Mouse (Mus musculus): ENCODE results near the gene Slc29a2. TPM values are rescaled to one million over a fixed set of nuclear protein-coding genes. Genes with fewer than 3 reads are reported as not detected.

The Slc29a2 gene
- total and polyA plus RNA-seq, 2 experiments from 2014 or later, result 11.5 to 17.3 TPM

DNA sequence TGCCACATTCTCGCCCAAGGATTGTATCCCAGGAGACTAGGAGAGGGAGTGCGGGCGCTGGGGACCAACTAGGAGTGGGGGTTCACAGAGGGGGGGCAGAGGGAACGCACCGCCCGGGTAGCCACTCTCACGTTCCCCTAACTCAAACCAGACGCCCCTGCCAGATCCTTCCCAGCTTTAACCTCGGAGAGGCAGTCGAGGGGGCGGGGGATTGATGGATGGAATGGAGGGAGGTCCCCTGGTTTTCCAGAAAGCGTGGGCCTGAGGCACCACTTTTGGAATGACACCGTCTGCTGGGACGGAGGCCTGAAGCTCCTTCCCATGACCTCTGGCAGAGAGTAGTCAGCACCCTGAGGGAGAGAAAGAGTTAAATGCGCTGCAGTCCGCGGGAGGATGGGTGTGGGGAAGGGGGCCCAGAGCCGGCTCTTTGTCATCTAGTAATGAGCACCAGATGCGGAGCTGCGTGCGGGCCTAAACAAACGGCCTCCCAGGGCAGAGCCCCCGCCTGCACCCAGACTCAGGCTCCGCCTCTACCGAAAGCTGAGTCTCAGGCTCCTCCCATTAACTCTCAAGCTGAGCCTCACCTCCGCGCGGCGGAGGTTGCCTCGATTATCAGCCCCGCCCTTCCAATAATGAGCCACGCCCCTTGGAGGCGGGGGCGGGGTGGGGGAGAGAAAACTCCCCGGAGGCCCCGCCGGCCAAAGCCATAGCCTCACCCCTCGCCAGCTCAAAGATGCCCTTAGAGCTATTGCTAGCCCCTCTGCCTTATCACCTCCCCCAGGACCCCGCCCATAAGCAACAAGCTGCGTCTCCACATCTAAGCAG lies 48.1 kb downstream of the Slc29a2 start:
- Histone ChIP-seq H3K4me2 (ENCODE audit: low read depth, low read length) (peak overlapping the region; percentile 78), H3K27me3 (ENCODE audit: control insufficient read depth, insufficient read depth, low read length) (peaks cover 37% of the 10 kb centered on the region), H3K9me3 (replicated peaks; ENCODE audit: control insufficient read depth, low read length) (no peaks in the 10 kb centered on the region), H3K4me3 (ENCODE audit: low read depth, low read length) (peak overlapping the region; percentile 50), H3K27ac (ENCODE audit: low read depth) (peak overlapping the region; percentile 41; the same call in 1 of the 2 replicates), H3K4me1 (ENCODE audit: control insufficient read depth, insufficient read depth) (peaks cover 20% of the 10 kb centered on the region), H3K36me3 (replicated peaks; ENCODE audit: control insufficient read depth, insufficient read depth, low read length) (no peaks in the 10 kb centered on the region), H3K9ac (replicated peaks; ENCODE audit: low read depth, low read length) (peak overlapping the region; percentile 17; the same call in 1 of the 2 replicates)
- ATAC-seq (ENCODE audit: insufficient read depth, low read depth), result peak; percentile 69
- TF ChIP-seq EP300 (IDR thresholded peaks at IDR 0.05; ENCODE audit: low read depth) (no peak), CTCF (IDR thresholded peaks at IDR 0.05; ENCODE audit: low read depth) (no peak)
- 2% methylated on average over 40 of the region's 40 CpGs for WGBS
- peak; percentile 57 for DNase-seq (ENCODE audit: low spot score)

DNA sequence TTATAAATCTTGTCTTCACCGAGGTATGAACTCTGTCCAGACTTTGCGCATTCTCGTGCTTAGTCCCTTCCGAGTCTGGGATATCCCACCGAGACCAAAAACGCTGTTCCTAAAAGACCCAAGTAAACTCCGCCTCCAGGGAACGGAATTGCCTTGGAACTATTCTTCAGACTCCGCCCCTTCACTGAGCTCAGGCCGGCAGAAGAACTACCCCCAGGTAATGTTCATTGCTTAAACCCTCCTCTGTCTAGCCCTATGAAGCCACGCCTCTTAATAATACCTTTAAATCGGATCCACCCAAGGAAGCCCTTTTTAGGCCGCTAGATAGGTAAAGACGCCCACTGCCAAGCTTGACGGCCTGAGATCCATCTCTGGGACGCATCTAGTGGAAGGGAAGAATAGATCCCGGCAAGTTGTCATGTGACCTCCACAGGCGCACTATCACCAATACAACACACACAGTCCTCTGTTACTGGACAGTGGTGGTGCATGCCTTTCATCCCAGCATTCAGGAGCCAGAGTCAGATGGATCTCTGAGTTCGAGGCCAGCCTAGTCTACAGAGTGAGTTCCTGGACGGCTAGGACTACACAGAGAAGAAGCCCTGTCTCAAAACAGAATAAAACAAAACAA lies 48.8 kb downstream of the Slc29a2 start:
- peak overlapping the region; percentile 17; the same call in 1 of the 2 replicates for H3K9ac ChIP-seq (replicated peaks; ENCODE audit: low read depth, low read length)
- H3K27me3 ChIP-seq (ENCODE audit: control insufficient read depth, insufficient read depth, low read length), result peaks cover 33% of the 10 kb centered on the region
- H3K4me2 ChIP-seq (ENCODE audit: low read depth, low read length), result peak overlapping the region; percentile 78
- H3K36me3 ChIP-seq (replicated peaks; ENCODE audit: control insufficient read depth, insufficient read depth, low read length), result no peaks in the 10 kb centered on the region
- WGBS, result 5% methylated on average over 20 of the region's 20 CpGs
- TF ChIP-seq CTCF (IDR thresholded peaks at IDR 0.05; ENCODE audit: low read depth), result no peak
- TF ChIP-seq EP300 (IDR thresholded peaks at IDR 0.05; ENCODE audit: low read depth), result no peak
- ATAC-seq (ENCODE audit: insufficient read depth, low read depth), result 0 out of 2 replicates have a peak, but pooled peaks have one; percentile 12
- peak overlapping the region; percentile 41; the same call in 1 of the 2 replicates for H3K27ac ChIP-seq (ENCODE audit: low read depth)
- H3K4me1 ChIP-seq (ENCODE audit: control insufficient read depth, insufficient read depth), result peaks cover 13% of the 10 kb centered on the region
- peak overlapping the region; percentile 50 for H3K4me3 ChIP-seq (ENCODE audit: low read depth, low read length)
- H3K9me3 ChIP-seq (replicated peaks; ENCODE audit: control insufficient read depth, low read length), result no peaks in the 10 kb centered on the region
- no peak for DNase-seq (ENCODE audit: low spot score)

DNA sequence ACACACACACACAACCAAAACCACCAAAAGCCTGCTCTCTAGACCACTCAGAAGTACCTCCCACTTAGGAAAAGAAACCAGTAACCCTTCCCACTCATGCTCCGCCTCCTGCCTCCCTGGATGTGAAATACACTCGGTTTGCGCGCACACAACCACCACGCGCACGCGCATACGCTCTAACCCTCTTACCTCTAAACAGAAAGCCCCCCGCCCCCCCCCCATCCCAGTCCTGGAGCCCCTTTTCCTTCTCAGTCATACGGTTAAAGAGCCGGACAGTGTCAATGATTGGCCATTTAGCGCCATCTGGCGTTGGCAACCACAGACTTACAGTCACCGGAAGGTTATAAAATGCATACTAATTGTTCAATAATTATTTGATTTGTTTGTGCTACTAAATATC lies 49.4 kb downstream of the Slc29a2 start:
- no peaks in the 10 kb centered on the region for H3K36me3 ChIP-seq (replicated peaks; ENCODE audit: control insufficient read depth, insufficient read depth, low read length)
- no peaks in the 10 kb centered on the region for H3K9me3 ChIP-seq (replicated peaks; ENCODE audit: control insufficient read depth, low read length)
- no peak for ATAC-seq (ENCODE audit: insufficient read depth, low read depth)
- WGBS, result 1% methylated on average over 15 of the region's 15 CpGs
- TF ChIP-seq CTCF (IDR thresholded peaks at IDR 0.05; ENCODE audit: low read depth) (peak; percentile 58), EP300 (IDR thresholded peaks at IDR 0.05; ENCODE audit: low read depth) (no peak)
- H3K27me3 ChIP-seq (ENCODE audit: control insufficient read depth, insufficient read depth, low read length), result peaks cover 31% of the 10 kb centered on the region
- DNase-seq (ENCODE audit: low spot score), result no peak
- no peak overlapping the region for H3K9ac ChIP-seq (replicated peaks; ENCODE audit: low read depth, low read length)
- peaks cover 7% of the 10 kb centered on the region; the same call in 1 of the 2 replicates for H3K4me1 ChIP-seq (ENCODE audit: control insufficient read depth, insufficient read depth)
- H3K27ac ChIP-seq (ENCODE audit: low read depth), result no peak overlapping the region
- H3K4me2 ChIP-seq (ENCODE audit: low read depth, low read length), result peak overlapping the region; percentile 78
- peak overlapping the region; percentile 50 for H3K4me3 ChIP-seq (ENCODE audit: low read depth, low read length)

DNA sequence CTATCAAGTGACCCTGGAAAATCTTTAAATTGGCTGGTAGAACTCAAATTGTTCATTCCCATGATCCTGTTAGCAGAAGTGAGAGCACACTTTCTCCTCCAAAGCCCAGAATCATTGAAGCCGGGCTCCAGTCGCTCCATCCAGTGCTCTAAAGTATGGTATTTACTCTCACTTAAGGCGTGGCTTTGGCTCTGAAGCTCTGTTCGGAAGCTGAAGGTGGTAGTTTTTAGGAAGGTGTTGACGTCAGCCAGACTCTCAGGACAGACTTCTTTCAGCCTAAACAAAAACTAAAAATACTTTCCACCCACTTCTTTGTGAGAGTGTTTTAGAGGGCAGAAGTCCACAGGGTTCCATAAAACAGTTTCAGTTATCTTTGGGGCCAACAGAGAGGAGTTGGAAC lies 49.9 kb downstream of the Slc29a2 start:
- no peaks in the 10 kb centered on the region for H3K36me3 ChIP-seq (replicated peaks; ENCODE audit: control insufficient read depth, insufficient read depth, low read length)
- peaks cover 26% of the 10 kb centered on the region for H3K27me3 ChIP-seq (ENCODE audit: control insufficient read depth, insufficient read depth, low read length)
- H3K4me3 ChIP-seq (ENCODE audit: low read depth, low read length), result no peak overlapping the region
- H3K4me1 ChIP-seq (ENCODE audit: control insufficient read depth, insufficient read depth), result peaks cover 4% of the 10 kb centered on the region; the same call in 1 of the 2 replicates
- DNase-seq (ENCODE audit: low spot score) (no peak), ATAC-seq (ENCODE audit: insufficient read depth, low read depth) (no peak)
- no peak overlapping the region for H3K27ac ChIP-seq (ENCODE audit: low read depth)
- TF ChIP-seq EP300 (IDR thresholded peaks at IDR 0.05; ENCODE audit: low read depth), result no peak
- TF ChIP-seq CTCF (IDR thresholded peaks at IDR 0.05; ENCODE audit: low read depth), result no peak
- 27% methylated on average over 5 of the region's 5 CpGs for WGBS
- no peak overlapping the region for H3K9ac ChIP-seq (replicated peaks; ENCODE audit: low read depth, low read length)
- H3K4me2 ChIP-seq (ENCODE audit: low read depth, low read length), result no peak overlapping the region
- H3K9me3 ChIP-seq (replicated peaks; ENCODE audit: control insufficient read depth, low read length), result no peaks in the 10 kb centered on the region

DNA sequence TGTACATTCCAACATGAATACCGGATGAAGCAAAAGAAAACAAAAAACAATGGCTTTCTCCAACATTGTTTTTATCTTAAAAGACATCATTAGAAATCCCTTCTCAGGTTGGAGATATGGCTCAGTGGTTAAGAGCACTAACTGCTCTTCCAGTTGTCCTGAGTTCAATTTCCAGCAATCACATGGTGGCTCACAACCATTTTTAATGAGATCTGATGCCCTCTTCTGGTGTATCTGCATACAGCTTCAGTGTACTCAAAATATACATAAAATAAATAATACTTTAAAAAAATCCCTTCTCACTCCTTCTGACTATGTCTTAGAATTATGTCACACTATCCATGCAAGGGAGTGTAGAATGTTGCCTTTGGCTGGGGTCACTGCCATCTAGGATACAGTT lies 55.6 kb downstream of the Slc29a2 start:
- H3K27me3 ChIP-seq (ENCODE audit: control insufficient read depth, insufficient read depth, low read length), result peaks cover 43% of the 10 kb centered on the region
- no peak for DNase-seq (ENCODE audit: low spot score)
- H3K36me3 ChIP-seq (replicated peaks; ENCODE audit: control insufficient read depth, insufficient read depth, low read length), result no peaks in the 10 kb centered on the region
- no peaks in the 10 kb centered on the region for H3K9me3 ChIP-seq (replicated peaks; ENCODE audit: control insufficient read depth, low read length)
- no peaks in the 10 kb centered on the region for H3K4me1 ChIP-seq (ENCODE audit: control insufficient read depth, insufficient read depth)
- WGBS, result 71% methylated on average over 1 of the region's 1 CpGs
- no peak overlapping the region for H3K9ac ChIP-seq (replicated peaks; ENCODE audit: low read depth, low read length)
- no peak for ATAC-seq (ENCODE audit: insufficient read depth, low read depth)
- H3K4me2 ChIP-seq (ENCODE audit: low read depth, low read length), result no peak overlapping the region
- no peak overlapping the region for H3K4me3 ChIP-seq (ENCODE audit: low read depth, low read length)
- TF ChIP-seq CTCF (IDR thresholded peaks at IDR 0.05; ENCODE audit: low read depth) (no peak), EP300 (IDR thresholded peaks at IDR 0.05; ENCODE audit: low read depth) (no peak)
- no peak overlapping the region for H3K27ac ChIP-seq (ENCODE audit: low read depth)

Other genes starting within 250 kb of the Slc29a2 start
- gene Rbm4, start 230.0 kb upstream of the Slc29a2 start, total RNA-seq (2014; rRNA removed; ENCODE audit: low replicate concordance), result 63.4 and 75.1 TPM in 2 replicates
- gene Rbm4, start 230.0 kb upstream of the Slc29a2 start, polyA plus RNA-seq (2015; fragmentation: Nextera tagmentation; extraction: Ambion mirVana), result 40.8 and 43.9 TPM in 2 replicates
- gene Gm21992, start 212.2 kb upstream of the Slc29a2 start, total RNA-seq (2014; rRNA removed; ENCODE audit: low replicate concordance), result 3.7 and 12.4 TPM in 2 replicates
- 17.6 and 21.6 TPM in 2 replicates for gene Gm21992, start 212.2 kb upstream of the Slc29a2 start, polyA plus RNA-seq (2015; fragmentation: Nextera tagmentation; extraction: Ambion mirVana)
- gene Rbm14, start 212.2 kb upstream of the Slc29a2 start, total RNA-seq (2014; rRNA removed; ENCODE audit: low replicate concordance), result 25.3 and 28.1 TPM in 2 replicates
- gene Rbm14, start 212.2 kb upstream of the Slc29a2 start, polyA plus RNA-seq (2015; fragmentation: Nextera tagmentation; extraction: Ambion mirVana), result 21.2 and 24.9 TPM in 2 replicates
- 23.2 and 58.6 TPM in 2 replicates for gene Ccs, start 184.5 kb upstream of the Slc29a2 start, total RNA-seq (2014; rRNA removed; ENCODE audit: low replicate concordance)
- gene Ccs, start 184.5 kb upstream of the Slc29a2 start, polyA plus RNA-seq (2015; fragmentation: Nextera tagmentation; extraction: Ambion mirVana), result 41.8 and 42.1 TPM in 2 replicates
- gene Ccdc87, start 184.5 kb upstream of the Slc29a2 start, total RNA-seq (2014; rRNA removed; ENCODE audit: low replicate concordance), result not detected in 2 replicates
- 0.08 and 0.10 TPM in 2 replicates for gene Ccdc87, start 184.5 kb upstream of the Slc29a2 start, polyA plus RNA-seq (2015; fragmentation: Nextera tagmentation; extraction: Ambion mirVana)
- 49.5 and 56.8 TPM in 2 replicates for gene Ctsf, start 168.7 kb upstream of the Slc29a2 start, total RNA-seq (2014; rRNA removed; ENCODE audit: low replicate concordance)
- 39.7 and 43.6 TPM in 2 replicates for gene Ctsf, start 168.7 kb upstream of the Slc29a2 start, polyA plus RNA-seq (2015; fragmentation: Nextera tagmentation; extraction: Ambion mirVana)
- gene Actn3, start 146.0 kb upstream of the Slc29a2 start, total RNA-seq (2014; rRNA removed; ENCODE audit: low replicate concordance), result 0.95 and 1.2 TPM in 2 replicates
- 0.72 and 0.78 TPM in 2 replicates for gene Actn3, start 146.0 kb upstream of the Slc29a2 start, polyA plus RNA-seq (2015; fragmentation: Nextera tagmentation; extraction: Ambion mirVana)
- gene Zdhhc24, start 145.2 kb upstream of the Slc29a2 start, total RNA-seq (2014; rRNA removed; ENCODE audit: low replicate concordance), result 8.7 and 11.6 TPM in 2 replicates
- gene Zdhhc24, start 145.2 kb upstream of the Slc29a2 start, polyA plus RNA-seq (2015; fragmentation: Nextera tagmentation; extraction: Ambion mirVana), result 5.9 TPM in 2 replicates
- 5.4 and 5.8 TPM in 2 replicates for gene Bbs1, start 117.2 kb upstream of the Slc29a2 start, total RNA-seq (2014; rRNA removed; ENCODE audit: low replicate concordance)
- 1.1 and 1.4 TPM in 2 replicates for gene Bbs1, start 117.2 kb upstream of the Slc29a2 start, polyA plus RNA-seq (2015; fragmentation: Nextera tagmentation; extraction: Ambion mirVana)
- 60.1 and 116 TPM in 2 replicates for gene Dpp3, start 95.6 kb upstream of the Slc29a2 start, total RNA-seq (2014; rRNA removed; ENCODE audit: low replicate concordance)
- gene Dpp3, start 95.6 kb upstream of the Slc29a2 start, polyA plus RNA-seq (2015; fragmentation: Nextera tagmentation; extraction: Ambion mirVana), result 40.8 and 44.3 TPM in 2 replicates
- 0.76 TPM in 1 of 2 replicates, not detected in the other for gene Peli3, start 80.7 kb upstream of the Slc29a2 start, total RNA-seq (2014; rRNA removed; ENCODE audit: low replicate concordance)
- 0.27 and 0.31 TPM in 2 replicates for gene Peli3, start 80.7 kb upstream of the Slc29a2 start, polyA plus RNA-seq (2015; fragmentation: Nextera tagmentation; extraction: Ambion mirVana)
- gene Mrpl11, start 61.7 kb upstream of the Slc29a2 start, total RNA-seq (2014; rRNA removed; ENCODE audit: low replicate concordance), result 35.0 and 61.4 TPM in 2 replicates
- 128 and 131 TPM in 2 replicates for gene Mrpl11, start 61.7 kb upstream of the Slc29a2 start, polyA plus RNA-seq (2015; fragmentation: Nextera tagmentation; extraction: Ambion mirVana)
- 0.15 TPM in 1 of 2 replicates, not detected in the other for gene Npas4, start 33.5 kb upstream of the Slc29a2 start, total RNA-seq (2014; rRNA removed; ENCODE audit: low replicate concordance)
- gene Npas4, start 33.5 kb upstream of the Slc29a2 start, polyA plus RNA-seq (2015; fragmentation: Nextera tagmentation; extraction: Ambion mirVana), result 0.03 TPM in 1 of 2 replicates, not detected in the other
- 46.2 and 58.3 TPM in 2 replicates for gene B4gat1, start 15.0 kb downstream of the Slc29a2 start, total RNA-seq (2014; rRNA removed; ENCODE audit: low replicate concordance)
- gene B4gat1, start 15.0 kb downstream of the Slc29a2 start, polyA plus RNA-seq (2015; fragmentation: Nextera tagmentation; extraction: Ambion mirVana), result 47.4 and 48.2 TPM in 2 replicates
- gene AC124502.3, start 15.0 kb downstream of the Slc29a2 start, total RNA-seq (2014; rRNA removed; ENCODE audit: low replicate concordance), result 1.7 TPM in 1 of 2 replicates, not detected in the other
- gene AC124502.3, start 15.0 kb downstream of the Slc29a2 start, polyA plus RNA-seq (2015; fragmentation: Nextera tagmentation; extraction: Ambion mirVana), result 0.97 and 1.4 TPM in 2 replicates
- gene Brms1, start 17.5 kb downstream of the Slc29a2 start, total RNA-seq (2014; rRNA removed; ENCODE audit: low replicate concordance), result 1.9 and 13.6 TPM in 2 replicates
- 20.0 and 20.4 TPM in 2 replicates for gene Brms1, start 17.5 kb downstream of the Slc29a2 start, polyA plus RNA-seq (2015; fragmentation: Nextera tagmentation; extraction: Ambion mirVana)
- gene Rin1, start 26.6 kb downstream of the Slc29a2 start, total RNA-seq (2014; rRNA removed; ENCODE audit: low replicate concordance), result 3.1 and 3.2 TPM in 2 replicates
- gene Rin1, start 26.6 kb downstream of the Slc29a2 start, polyA plus RNA-seq (2015; fragmentation: Nextera tagmentation; extraction: Ambion mirVana), result 0.97 and 1.3 TPM in 2 replicates
- 19.8 and 24.4 TPM in 2 replicates for gene Cd248, start 44.2 kb downstream of the Slc29a2 start, total RNA-seq (2014; rRNA removed; ENCODE audit: low replicate concordance)
- 7.8 and 8.8 TPM in 2 replicates for gene Cd248, start 44.2 kb downstream of the Slc29a2 start, polyA plus RNA-seq (2015; fragmentation: Nextera tagmentation; extraction: Ambion mirVana)
- 2.6 and 4.3 TPM in 2 replicates for gene Tmem151a, start 61.7 kb downstream of the Slc29a2 start, total RNA-seq (2014; rRNA removed; ENCODE audit: low replicate concordance)
- 3.0 and 3.3 TPM in 2 replicates for gene Tmem151a, start 61.7 kb downstream of the Slc29a2 start, polyA plus RNA-seq (2015; fragmentation: Nextera tagmentation; extraction: Ambion mirVana)
- gene Yif1a, start 64.7 kb downstream of the Slc29a2 start, total RNA-seq (2014; rRNA removed; ENCODE audit: low replicate concordance), result 160 and 168 TPM in 2 replicates
- gene Yif1a, start 64.7 kb downstream of the Slc29a2 start, polyA plus RNA-seq (2015; fragmentation: Nextera tagmentation; extraction: Ambion mirVana), result 109 and 120 TPM in 2 replicates
- 5.6 TPM in 1 of 2 replicates, not detected in the other for gene Cnih2, start 74.7 kb downstream of the Slc29a2 start, total RNA-seq (2014; rRNA removed; ENCODE audit: low replicate concordance)
- gene Cnih2, start 74.7 kb downstream of the Slc29a2 start, polyA plus RNA-seq (2015; fragmentation: Nextera tagmentation; extraction: Ambion mirVana), result 1.1 and 1.2 TPM in 2 replicates
- gene Rab1b, start 83.2 kb downstream of the Slc29a2 start, total RNA-seq (2014; rRNA removed; ENCODE audit: low replicate concordance), result 384 and 424 TPM in 2 replicates
- 230 and 231 TPM in 2 replicates for gene Rab1b, start 83.2 kb downstream of the Slc29a2 start, polyA plus RNA-seq (2015; fragmentation: Nextera tagmentation; extraction: Ambion mirVana)
- 44.5 and 70.8 TPM in 2 replicates for gene Klc2, start 94.7 kb downstream of the Slc29a2 start, total RNA-seq (2014; rRNA removed; ENCODE audit: low replicate concordance)
- 17.5 and 19.0 TPM in 2 replicates for gene Klc2, start 94.7 kb downstream of the Slc29a2 start, polyA plus RNA-seq (2015; fragmentation: Nextera tagmentation; extraction: Ambion mirVana)
- 11.3 and 45.7 TPM in 2 replicates for gene Pacs1, start 249.3 kb downstream of the Slc29a2 start, total RNA-seq (2014; rRNA removed; ENCODE audit: low replicate concordance)
- 7.2 and 7.4 TPM in 2 replicates for gene Pacs1, start 249.3 kb downstream of the Slc29a2 start, polyA plus RNA-seq (2015; fragmentation: Nextera tagmentation; extraction: Ambion mirVana)